In the genomic region with DNA sequence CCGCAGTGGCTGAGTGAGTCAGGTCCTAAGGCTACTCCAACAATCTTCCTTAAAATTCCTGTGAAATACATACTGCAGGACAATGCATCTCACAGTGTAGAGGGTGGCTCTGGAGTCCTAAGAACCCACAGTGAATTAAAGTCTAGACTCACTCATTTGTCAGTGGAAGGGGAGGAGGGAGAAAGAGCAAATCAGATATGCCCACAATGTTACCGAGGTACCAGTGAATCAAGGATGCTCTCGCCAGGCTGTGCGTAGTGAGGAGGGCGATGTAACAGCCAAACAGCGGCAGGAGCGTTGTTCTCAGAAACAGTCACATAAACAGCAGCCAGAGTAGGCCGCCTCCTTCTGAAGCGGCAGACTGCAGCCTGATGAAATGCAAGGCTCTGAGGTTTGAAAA, we compare ENCODE assay signal across 10 mouse cellular contexts.
A peak's percentile ranks its signal among the peaks of the same experiment; 100 is the strongest.
DNase-seq lines count a peak whose midpoint lies in the region; ATAC-seq and TF ChIP-seq lines count a peak whose summit lies in the region.
"Had no signal": no experiment of that assay in that cellular context is flagged by ENCODE, and none has a peak within 500 bp of the region (broad histone marks: within the 10 kb centered on the region; RNA-seq: fewer than 3 reads in every experiment).

No protein-coding gene starts in this region.

- no peaks in the 10 kb centered on the region for H3K27me3 ChIP-seq in midbrain, embryonic 15.5 days (replicated peaks)
- no peaks in the 10 kb centered on the region for H3K27me3 ChIP-seq in heart, embryonic 12.5 days (replicated peaks)

- peak overlapping the region; percentile 37 for H3K4me2 ChIP-seq in midbrain, embryonic 15.5 days
- H3K4me2 ChIP-seq in heart, embryonic 12.5 days = no peak overlapping the region

- peak; percentile 80 for ATAC-seq in midbrain, embryonic 15.5 days (replicated peaks)
- ATAC-seq in heart, embryonic 12.5 days (ENCODE audit: insufficient number of reproducible peaks, low FRiP score) = no peak
- ATAC-seq: lung, postnatal 0 days had no signal

- no peaks in the 10 kb centered on the region for H3K36me3 ChIP-seq in midbrain, embryonic 15.5 days (replicated peaks)
- no peaks in the 10 kb centered on the region for H3K36me3 ChIP-seq in heart, embryonic 12.5 days

- 29% methylated on average over 9 of the region's 9 CpGs for WGBS in midbrain, embryonic 15.5 days
- WGBS in heart, embryonic 12.5 days = 47% methylated on average over 9 of the region's 9 CpGs

- peak; percentile 84 for TF ChIP-seq POLR2A in cortical plate, adult 2 months (IDR thresholded peaks at IDR 0.05; ENCODE audit: extremely low read depth, insufficient read depth, low read length)

- peak overlapping the region; percentile 83 for H3K4me3 ChIP-seq in cortical plate, adult 2 months (ENCODE audit: insufficient read depth, low read length)
- H3K4me3 ChIP-seq in midbrain, embryonic 15.5 days = peak overlapping the region; percentile 25
- H3K4me3 ChIP-seq in heart, embryonic 12.5 days = no peak overlapping the region

- H3K4me1 ChIP-seq in cortical plate, adult 2 months (ENCODE audit: control insufficient read depth, insufficient read depth, low read length) = peaks cover 1% of the 10 kb centered on the region; the same call in 1 of the 2 replicates
- H3K4me1 ChIP-seq in midbrain, embryonic 15.5 days = peaks cover 14% of the 10 kb centered on the region
- peaks cover 19% of the 10 kb centered on the region for H3K4me1 ChIP-seq in heart, embryonic 12.5 days (replicated peaks)

- no peaks in the 10 kb centered on the region for H3K9me3 ChIP-seq in midbrain, embryonic 15.5 days
- no peaks in the 10 kb centered on the region for H3K9me3 ChIP-seq in heart, embryonic 12.5 days (replicated peaks)

- peak; percentile 30 for DNase-seq in adrenal gland, postnatal 36 days
- no peak for DNase-seq in adrenal gland, adult 8-10 months
- peak; percentile 61 to 77 for DNase-seq in layer of hippocampus, adult 18-20 months (ENCODE audit: low spot score in 2 of 2)
- no peak for DNase-seq in lung, postnatal 36 days
- no peak for DNase-seq in Muller cell, postnatal 12 days (ENCODE audit: inconsistent ontology term)
- DNase-seq: adrenal gland, postnatal 10 days had no signal

- H3K9ac ChIP-seq in midbrain, embryonic 15.5 days = peak overlapping the region; percentile 21
- no peak overlapping the region for H3K9ac ChIP-seq in heart, embryonic 12.5 days

- no peak for TF ChIP-seq CTCF in cortical plate, adult 2 months (IDR thresholded peaks at IDR 0.05; ENCODE audit: extremely low read depth, insufficient read depth, low read length)

- peak overlapping the region; percentile 27; the same call in 1 of the 2 replicates for H3K27ac ChIP-seq in cortical plate, adult 2 months (ENCODE audit: insufficient read depth, low read length)
- H3K27ac ChIP-seq in midbrain, embryonic 15.5 days = peak overlapping the region; percentile 78
- no peak overlapping the region for H3K27ac ChIP-seq in heart, embryonic 12.5 days (ENCODE audit: poor library complexity, severe bottlenecking)

Comparison
In these comparisons a context has a peak if more than half of its experiments do, and no peak if none do; other contexts are left out.
1. DNase-seq: peak in adrenal gland, postnatal 36 days (2 of 2) and layer of hippocampus, adult 18-20 months (2 of 2); none in adrenal gland, adult 8-10 months (single experiment), lung, postnatal 36 days (single experiment) and Muller cell, postnatal 12 days (single experiment).